Mouse (Mus musculus) adrenal gland, postnatal 4 days (tissue): ENCODE measurements around the gene Bri3. TPM values are rescaled to one million over a fixed set of nuclear protein-coding genes. Genes with fewer than 3 reads are reported as not detected.

ENCODE experiments used
- DNase-seq, 2 experiments: peaks; one replicate each; pipeline ENCODE4 v3.0.0; 2021 to 2022; ENCODE audit warnings: low spot score in 2 of 2, mixed read lengths in 2 of 2
- total RNA-seq, 2 experiments: library from RNA; stranded (reverse); gene quantifications; 2 replicates each; pipeline ENCODE4 v1.2.3; 2021

The Bri3 gene
- total RNA-seq, 2 experiments from 2014 or later = 102 to 108 TPM

GRCm38 (mm10) chr5:144411702-144412101 is 167.5 kb downstream of the Bri3 start:
- DNase-seq = no peak

DNA sequence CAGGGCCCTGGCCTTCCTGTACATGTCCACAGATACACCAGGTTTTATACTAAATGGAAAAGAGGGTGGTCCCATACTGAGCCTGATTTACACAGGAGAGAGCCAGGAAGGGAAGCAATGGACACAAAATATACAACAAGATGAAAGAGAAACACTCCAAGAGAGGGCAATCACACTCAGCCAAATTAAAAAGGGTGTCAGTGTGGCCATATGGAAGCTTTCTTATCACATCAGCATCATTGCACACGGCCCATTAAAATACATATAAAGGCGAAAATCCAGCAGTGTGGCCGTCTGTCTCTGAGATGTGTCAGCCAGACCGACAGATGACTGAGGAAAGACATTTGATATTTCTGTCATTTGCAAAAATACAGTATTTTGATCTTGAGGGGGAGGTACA is 168.5 kb downstream of the Bri3 start:
- no peak for DNase-seq

- DNase-seq = no peak
Measured at GRCm38 (mm10) chr5:144418456-144418855, 174.2 kb downstream of the Bri3 start.

GRCm38 (mm10) chr5:144420001-144420400 is 175.8 kb downstream of the Bri3 start:
- no peak for DNase-seq

GRCm38 (mm10) chr5:144426697-144427096 is 182.5 kb downstream of the Bri3 start:
- DNase-seq = no peak

GRCm38 (mm10) chr5:144427861-144428260 is 183.6 kb downstream of the Bri3 start:
- no peak for DNase-seq

GRCm38 (mm10) chr5:144431481-144431880 is 187.2 kb downstream of the Bri3 start:
- no peak for DNase-seq

DNA sequence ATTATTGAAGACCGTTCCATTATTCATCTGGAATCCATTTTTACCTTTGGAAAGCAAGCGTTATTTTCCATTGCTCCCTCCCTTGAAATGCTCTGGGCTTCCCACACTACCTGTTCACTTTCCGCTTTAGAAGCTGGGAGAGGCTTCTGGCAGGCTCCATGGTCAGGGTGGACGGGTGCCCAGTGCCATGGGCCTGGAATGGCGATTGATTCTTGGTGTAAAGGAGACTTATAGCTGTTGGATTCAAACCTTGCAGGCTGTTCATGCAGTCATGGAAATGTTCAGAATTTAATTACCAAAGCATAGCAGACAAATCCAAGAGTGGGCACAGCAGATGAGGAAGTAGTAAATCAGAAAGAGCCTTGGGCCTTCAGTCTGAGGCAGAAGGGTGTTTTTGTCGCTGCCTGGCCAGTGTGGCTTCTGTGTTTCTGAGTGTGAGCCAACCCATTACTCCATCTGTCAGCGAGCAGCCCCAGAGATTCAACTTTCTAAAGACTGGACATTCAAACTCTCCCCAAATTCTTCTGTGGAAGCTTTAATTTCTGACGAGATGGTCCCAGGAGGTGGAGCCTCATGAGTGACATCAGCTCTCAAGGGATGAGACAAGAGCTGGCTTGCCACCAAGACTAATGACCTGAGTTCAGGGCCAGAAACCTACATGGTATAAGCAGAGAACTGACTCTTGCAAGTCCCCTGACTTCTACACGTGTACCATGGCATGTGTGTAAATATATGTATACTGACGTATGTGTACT is 195.2 kb downstream of the Bri3 start:
- DNase-seq = no peak

- peak; percentile 43 to 47 for DNase-seq
Measured at GRCm38 (mm10) chr5:144441831-144442271, 197.6 kb downstream of the Bri3 start.

- no peak for DNase-seq
Measured at GRCm38 (mm10) chr5:144446475-144447225, 202.4 kb downstream of the Bri3 start.

- no peak for DNase-seq
Measured at GRCm38 (mm10) chr5:144447226-144447616, 203.0 kb downstream of the Bri3 start.

DNA sequence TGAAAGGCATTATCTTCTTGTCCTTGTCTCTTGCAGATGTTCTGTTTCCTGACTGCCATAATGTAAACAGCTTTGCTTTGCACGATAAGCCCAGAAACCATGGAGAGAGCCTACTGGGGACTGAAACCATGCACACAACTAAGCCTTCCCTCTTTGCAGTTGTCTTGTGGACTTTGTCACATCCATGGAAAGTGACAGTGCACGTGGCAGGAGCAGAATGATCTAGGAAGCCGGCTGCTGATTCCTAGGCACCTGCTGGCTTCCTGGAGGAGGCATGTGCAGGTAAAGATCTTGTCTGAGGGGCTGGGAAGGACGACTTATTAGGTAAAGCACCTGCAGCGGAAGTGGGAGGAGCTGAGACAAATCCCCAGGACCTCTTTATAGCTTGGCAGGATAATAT is 203.7 kb downstream of the Bri3 start:
- DNase-seq = no peak

- no peak for DNase-seq
Measured at GRCm38 (mm10) chr5:144452776-144453455, 208.7 kb downstream of the Bri3 start.

GRCm38 (mm10) chr5:144457623-144458287 is 213.5 kb downstream of the Bri3 start:
- DNase-seq = no peak

DNA sequence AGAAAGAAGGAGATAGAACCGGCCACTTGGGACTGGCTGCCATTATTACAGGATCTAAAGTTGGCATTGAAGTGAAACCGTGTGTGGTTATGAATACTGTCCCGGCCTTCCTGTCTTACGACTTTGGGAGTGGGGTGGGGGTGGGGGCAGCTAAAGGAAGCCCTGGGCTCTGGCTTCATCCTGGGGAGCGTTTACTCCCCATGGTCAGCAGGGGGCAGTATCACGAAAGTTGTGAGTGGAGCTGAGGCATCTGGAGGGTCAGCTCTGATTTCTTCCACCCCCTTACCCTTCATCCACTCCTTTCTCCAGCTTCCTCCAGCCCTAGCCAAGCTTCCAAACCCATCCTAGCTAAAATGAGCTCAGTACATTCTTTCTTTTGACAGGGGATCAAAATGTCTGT is 222.8 kb downstream of the Bri3 start:
- DNase-seq = no peak

- no peak for DNase-seq
Measured at GRCm38 (mm10) chr5:144473056-144473455, 228.8 kb downstream of the Bri3 start.

DNA sequence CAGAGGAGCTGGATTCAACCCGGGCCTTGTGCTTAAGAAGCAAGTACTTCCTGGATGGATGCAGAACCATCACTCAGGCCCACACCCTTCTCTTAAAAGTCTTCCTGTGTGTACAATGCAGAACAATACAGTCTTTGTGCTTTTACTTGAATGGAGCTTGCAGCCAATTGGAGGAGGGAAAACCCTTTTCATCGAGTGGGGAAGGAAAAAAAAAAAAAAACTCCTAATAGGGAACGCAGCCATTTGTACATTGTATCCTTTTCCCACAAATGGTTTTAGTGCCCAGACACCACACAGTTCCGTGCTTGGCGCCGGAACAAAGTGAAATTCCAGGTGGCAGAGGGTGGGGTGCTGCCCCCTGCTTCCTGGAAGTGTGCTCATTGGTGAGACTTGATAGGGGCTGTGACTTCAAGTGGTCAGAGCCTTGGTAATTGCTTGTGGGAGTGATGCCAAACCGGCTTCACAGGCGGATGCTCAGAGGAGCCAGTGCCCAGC is 235.5 kb downstream of the Bri3 start:
- DNase-seq = no peak

DNA sequence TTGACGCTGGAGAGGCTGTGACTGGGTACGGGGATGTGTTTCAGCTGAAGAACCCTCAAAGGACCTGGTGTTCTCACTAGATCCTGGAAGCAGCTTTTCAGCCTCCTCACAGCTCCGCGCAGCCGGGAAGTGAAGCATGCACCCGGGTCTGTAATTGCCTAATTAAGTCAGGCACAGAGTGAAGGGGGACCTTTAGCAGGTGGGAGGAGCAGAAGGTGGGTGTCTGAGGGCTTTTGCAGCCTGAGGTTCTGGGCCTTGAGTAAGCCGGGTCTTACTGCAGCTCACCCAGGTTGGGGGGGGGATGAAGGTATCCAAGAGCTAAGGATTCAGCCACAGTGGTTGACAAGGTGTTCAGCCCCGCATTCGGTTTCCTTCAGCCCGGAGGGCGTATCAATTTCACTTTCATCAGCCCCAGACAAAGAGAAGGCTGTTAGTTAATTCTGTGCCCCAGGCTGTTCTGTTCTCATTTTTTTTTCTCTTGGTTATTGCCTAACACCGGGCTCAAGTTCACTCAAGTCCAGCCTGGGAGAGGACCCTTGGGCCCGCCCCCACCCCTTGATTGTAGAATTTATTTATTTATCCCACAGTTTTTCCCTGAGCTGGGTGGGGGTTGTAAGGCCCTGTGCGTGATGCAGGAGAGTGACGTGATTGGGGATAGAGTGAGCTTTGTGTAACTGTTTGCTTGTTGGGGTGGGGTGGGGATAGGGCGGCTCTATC is 239.6 kb downstream of the Bri3 start:
- DNase-seq = no peak

GRCm38 (mm10) chr5:144491308-144491707 is 247.1 kb downstream of the Bri3 start:
- DNase-seq = no peak
